Mouse (Mus musculus): ENCODE measurements around the gene Bcar3.

The Bcar3 gene

GRCm38 (mm10) chr3:122573426-122574286, 279.7 kb downstream of the Bcar3 start:
- no peak for DNase-seq (ENCODE audit: low spot score)

DNA sequence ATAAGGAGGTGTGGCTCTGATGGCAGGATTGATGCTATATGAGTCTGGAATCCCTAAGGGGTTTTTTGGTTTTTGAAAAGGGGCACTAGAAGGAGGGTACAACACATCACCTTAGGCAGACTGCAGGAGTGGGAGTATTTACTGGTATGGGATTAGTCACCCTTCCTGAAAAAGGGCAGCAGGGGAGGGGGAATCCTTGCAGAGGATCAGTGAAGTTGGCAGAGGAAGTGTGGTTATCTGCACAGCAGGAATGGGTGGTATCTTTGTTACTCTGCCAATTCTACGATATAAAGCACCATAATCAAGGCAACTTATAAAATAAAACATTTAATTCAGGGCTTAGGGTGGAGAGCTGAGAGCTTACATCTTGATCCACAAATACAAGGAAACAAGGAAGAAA, 281.0 kb downstream of the Bcar3 start:
- no peak for DNase-seq (ENCODE audit: low spot score)

DNA sequence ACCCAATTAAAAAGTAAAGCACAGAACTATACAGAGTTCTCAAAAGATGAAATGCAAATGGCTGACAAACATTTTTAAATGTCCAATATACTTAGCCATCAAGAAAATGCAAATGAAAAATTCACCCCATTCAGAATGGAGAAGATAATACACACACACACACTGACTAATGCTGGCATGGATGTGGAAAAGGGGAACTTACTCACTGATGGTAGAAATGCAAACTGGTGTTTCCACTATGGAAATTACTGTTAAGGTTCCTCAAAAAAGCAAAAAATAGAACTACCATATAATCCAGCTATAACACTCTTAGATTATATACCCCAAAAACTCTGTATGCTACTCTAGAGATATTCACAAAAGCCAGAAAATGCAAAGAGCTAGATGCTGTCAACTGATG, 283.4 kb downstream of the Bcar3 start:
- DNase-seq (ENCODE audit: low spot score), result no peak

Data from c-Kit-positive CD71-positive TER-119-positive erythroid progenitor cells, embryonic 14.5 days (primary cell).